Mouse (Mus musculus): ENCODE data around the gene Ift80. TPM values are rescaled to one million over a fixed set of nuclear protein-coding genes. Genes with fewer than 3 reads are reported as not detected.
"Not testable (repeated sequence)": the region's sequence is repeated elsewhere in the genome, so short reads cannot be mapped to it uniquely, and the experiment has no call there.

Ift80 gene
- total RNA-seq (2021) = 1 to 10 TPM; 3.3 to 5.0 TPM
- long read RNA-seq, experiment 1, partial matches to known transcripts = 1 of 1 reads
- long read RNA-seq, experiment 1, other reads (novel, unspliced or antisense) = 0 of 1 reads
- long read RNA-seq, experiment 2 = 0 reads

GRCm38 (mm10) chr3:69004437-69005337 lies at the start of gene Ift80, which contains the start of gene Smc4:
TSS of gene Ift80 (minus strand) at chr3:69004570.
TSS of gene Smc4 (plus strand) at chr3:69004738.
- peak; percentile 96 for DNase-seq (ENCODE audit: low spot score)

GRCm38 (mm10) chr3:69051894-69052293 lies 47.5 kb upstream of the Ift80 start:
- no peak for DNase-seq (ENCODE audit: low spot score)

GRCm38 (mm10) chr3:69049011-69049410 lies 44.6 kb upstream of the Ift80 start:
- DNase-seq (ENCODE audit: low spot score) = no peak

- DNase-seq (ENCODE audit: low spot score) = no peak
These were observed 43.3 kb upstream of the Ift80 start for GRCm38 (mm10) chr3:69047684-69048083.

- no peak for DNase-seq (ENCODE audit: low spot score)
These were observed 42.1 kb upstream of the Ift80 start for GRCm38 (mm10) chr3:69046509-69046908.

- no peak for DNase-seq (ENCODE audit: low spot score)
These were observed 41.4 kb upstream of the Ift80 start for GRCm38 (mm10) chr3:69045750-69046149.

- no peak for DNase-seq (ENCODE audit: low spot score)
These were observed 41.0 kb upstream of the Ift80 start for GRCm38 (mm10) chr3:69045400-69045703.

- DNase-seq (ENCODE audit: low spot score) = peak; percentile 73
These were observed 40.5 kb upstream of the Ift80 start, which contains the start of gene Trim59 for GRCm38 (mm10) chr3:69044645-69045399. TSS of gene Trim59 (minus strand) at chr3:69044755.

GRCm38 (mm10) chr3:69044167-69044591 lies 39.8 kb upstream of the Ift80 start:
- DNase-seq (ENCODE audit: low spot score) = no peak

- DNase-seq (ENCODE audit: low spot score) = no peak
These were observed 36.9 kb upstream of the Ift80 start for GRCm38 (mm10) chr3:69041298-69041697.

- DNase-seq (ENCODE audit: low spot score) = no peak
These were observed 35.7 kb upstream of the Ift80 start for GRCm38 (mm10) chr3:69040105-69040504.

GRCm38 (mm10) chr3:69026133-69026783 lies 21.9 kb upstream of the Ift80 start:
- DNase-seq (ENCODE audit: low spot score) = no peak

GRCm38 (mm10) chr3:69020764-69021163 lies 16.4 kb upstream of the Ift80 start:
- no peak for DNase-seq (ENCODE audit: low spot score)

- DNase-seq (ENCODE audit: low spot score) = no peak
These were observed 15.9 kb upstream of the Ift80 start for GRCm38 (mm10) chr3:69020285-69020684.

GRCm38 (mm10) chr3:69018635-69019034 lies 14.3 kb upstream of the Ift80 start:
- not testable (repeated sequence) for DNase-seq (ENCODE audit: low spot score)

- DNase-seq (ENCODE audit: low spot score) = no peak
These were observed 12.8 kb upstream of the Ift80 start for GRCm38 (mm10) chr3:69017181-69017580.

- DNase-seq (ENCODE audit: low spot score) = no peak
These were observed 4.5 kb upstream of the Ift80 start for GRCm38 (mm10) chr3:69008873-69009272.

- no peak for DNase-seq (ENCODE audit: low spot score)
These were observed 1.9 kb upstream of the Ift80 start for GRCm38 (mm10) chr3:69006246-69006760.

GRCm38 (mm10) chr3:69005338-69006245 lies 1.2 kb upstream of the Ift80 start:
- peak; percentile 14 for DNase-seq (ENCODE audit: low spot score)

- DNase-seq (ENCODE audit: low spot score) = no peak
These were observed 324 bp downstream of the Ift80 start for GRCm38 (mm10) chr3:69004055-69004436.

All from gastrocnemius, adult 18-20 months (tissue).